ENCODE assay signal across 8 mouse cellular contexts in the genomic region with DNA sequence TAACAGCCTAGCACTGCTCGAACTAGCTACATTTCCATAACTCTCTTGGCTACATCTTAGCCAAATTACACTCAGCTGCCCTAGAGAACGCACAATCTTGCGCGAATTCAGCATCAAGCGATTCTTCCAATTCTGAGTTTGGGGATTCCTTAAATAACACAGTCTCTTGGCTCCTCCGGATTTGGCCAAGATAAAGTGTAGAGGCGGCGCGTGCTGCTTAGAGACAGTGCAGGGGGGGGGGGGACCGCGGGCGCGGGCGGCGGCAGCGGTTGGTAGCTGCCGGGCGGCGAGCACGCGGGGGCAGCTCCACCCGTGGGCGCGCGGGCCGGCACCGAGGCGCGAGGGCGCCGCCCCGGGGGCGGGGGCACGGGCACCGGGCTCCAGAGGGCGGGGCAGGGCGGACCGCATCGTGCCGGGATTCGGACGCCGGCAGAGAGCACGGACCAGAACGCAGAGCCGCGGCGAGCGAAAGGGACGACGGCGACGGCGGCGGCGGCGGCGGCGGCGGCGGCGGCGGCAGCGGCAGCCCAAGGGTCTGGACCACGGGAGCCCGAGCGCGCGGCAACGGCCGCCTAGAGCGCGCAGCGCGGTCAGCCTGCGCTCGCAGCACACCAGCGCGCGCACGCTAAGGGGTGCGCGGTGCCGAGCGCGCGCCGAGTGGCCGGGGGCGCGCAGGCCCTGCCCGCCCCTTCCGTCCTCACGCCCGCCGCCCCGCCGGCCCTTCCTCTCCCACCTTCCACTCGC. TPM values are rescaled to one million over a fixed set of nuclear protein-coding genes. Genes with fewer than 3 reads are reported as not detected.
DNase-seq lines count a peak whose midpoint lies in the region; ATAC-seq and TF ChIP-seq lines count a peak whose summit lies in the region.

A gene (plus strand): TSS at position 456 of the 744 bp plus-strand sequence.

- peak; percentile 78 to 82 for DNase-seq in B cell, adult 2 months
- peak; percentile 85 for DNase-seq in liver, embryonic 11.5 days (ENCODE audit: low spot score)
- peak; percentile 84 for DNase-seq in naive thymus-derived CD4-positive, alpha-beta T cell, adult 2 months (ENCODE audit: low read depth)
- DNase-seq in splenic B cell, adult 2 months (ENCODE audit: low read depth, low spot score) = peak; percentile 81

- H3K27me3 ChIP-seq in heart, embryonic 11.5 days (ENCODE audit: control insufficient read depth, insufficient read depth, low read length) = no peaks in the 10 kb centered on the region
- no peaks in the 10 kb centered on the region for H3K27me3 ChIP-seq in kidney, embryonic 16.5 days (ENCODE audit: insufficient read depth, low read length)
- no peaks in the 10 kb centered on the region for H3K27me3 ChIP-seq in liver, embryonic 11.5 days (replicated peaks; ENCODE audit: control insufficient read depth, insufficient read depth, low read length)
- H3K27me3 ChIP-seq in splenic B cell, adult 2 months (ENCODE audit: control insufficient read depth, insufficient read depth, low read length, poor library complexity, severe bottlenecking) = no peaks in the 10 kb centered on the region

- no peaks in the 10 kb centered on the region for H3K36me3 ChIP-seq in heart, embryonic 11.5 days (ENCODE audit: control insufficient read depth, insufficient read depth, low read length)
- no peaks in the 10 kb centered on the region for H3K36me3 ChIP-seq in kidney, embryonic 16.5 days (ENCODE audit: insufficient read depth, low read length)
- H3K36me3 ChIP-seq in liver, embryonic 11.5 days (ENCODE audit: control insufficient read depth, insufficient read depth, low read length) = no peaks in the 10 kb centered on the region
- no peaks in the 10 kb centered on the region for H3K36me3 ChIP-seq in splenic B cell, adult 2 months (ENCODE audit: control insufficient read depth, insufficient read depth, low read length, poor library complexity, severe bottlenecking)

- H3K9me3 ChIP-seq in heart, embryonic 11.5 days (replicated peaks; ENCODE audit: control insufficient read depth, low read length) = no peaks in the 10 kb centered on the region
- no peaks in the 10 kb centered on the region for H3K9me3 ChIP-seq in kidney, embryonic 16.5 days (ENCODE audit: low read length)
- no peaks in the 10 kb centered on the region for H3K9me3 ChIP-seq in liver, embryonic 11.5 days (ENCODE audit: control insufficient read depth, low read length)

- H3K4me3 ChIP-seq in bone marrow macrophage, adult 2 months (ENCODE audit: insufficient read depth, low read length) = peak within 1 kb of the TSS; percentile 98
- H3K4me3 ChIP-seq in heart, embryonic 11.5 days (ENCODE audit: low read depth, low read length) = peak within 1 kb of the TSS; percentile 97
- H3K4me3 ChIP-seq in kidney, embryonic 16.5 days (ENCODE audit: low read length) = peak within 1 kb of the TSS; percentile 98
- H3K4me3 ChIP-seq in liver, embryonic 11.5 days (ENCODE audit: low read depth, low read length) = peak within 1 kb of the TSS; percentile 95

- TF ChIP-seq CTCF in bone marrow macrophage, adult 2 months (IDR thresholded peaks at IDR 0.05; ENCODE audit: low read depth, low read length) = no peak

- peak within 1 kb of the TSS; percentile 93 for H3K9ac ChIP-seq in heart, embryonic 11.5 days (ENCODE audit: low read depth, low read length)
- H3K9ac ChIP-seq in kidney, embryonic 16.5 days (replicated peaks; ENCODE audit: low read length) = peak within 1 kb of the TSS; percentile 97
- peak within 1 kb of the TSS; percentile 98 for H3K9ac ChIP-seq in liver, embryonic 11.5 days (ENCODE audit: low read depth, low read length)

- 2% methylated on average over 39 of the region's 99 CpGs for WGBS in heart, embryonic 11.5 days (ENCODE audit: insufficient replicate concordance)
- WGBS in kidney, embryonic 16.5 days = under 1% methylated on average over 83 of the region's 99 CpGs
- WGBS in liver, embryonic 11.5 days = under 1% methylated on average over 68 of the region's 99 CpGs

- 0 out of 2 replicates have a peak, but pooled peaks cover 5% of the 10 kb centered on the region for H3K4me1 ChIP-seq in bone marrow macrophage, adult 2 months (ENCODE audit: control insufficient read depth, insufficient read depth, low read length)
- H3K4me1 ChIP-seq in heart, embryonic 11.5 days (ENCODE audit: control insufficient read depth, insufficient read depth, low read length) = 0 out of 2 replicates have a peak, but pooled peaks cover 4% of the 10 kb centered on the region
- H3K4me1 ChIP-seq in kidney, embryonic 16.5 days (ENCODE audit: insufficient read depth, low read length) = peaks cover 13% of the 10 kb centered on the region
- H3K4me1 ChIP-seq in liver, embryonic 11.5 days (replicated peaks; ENCODE audit: control insufficient read depth, insufficient read depth, low read length) = peaks cover 20% of the 10 kb centered on the region

- TF ChIP-seq POLR2A in bone marrow macrophage, adult 2 months (IDR thresholded peaks at IDR 0.05; ENCODE audit: borderline replicate concordance, low read depth, low read length) = no peak

- ATAC-seq in erythroblast, adult 5-6 weeks (replicated peaks; ENCODE audit: low FRiP score, poor library complexity, severe bottlenecking) = peak; percentile 77
- ATAC-seq in heart, embryonic 11.5 days (replicated peaks; ENCODE audit: insufficient number of reproducible peaks, low FRiP score, low TSS enrichment) = peak; percentile 85
- peak; percentile 94 for ATAC-seq in kidney, embryonic 16.5 days (ENCODE audit: low FRiP score, low TSS enrichment)
- peak; percentile 82 for ATAC-seq in liver, embryonic 11.5 days (replicated peaks; ENCODE audit: low FRiP score)

- H3K4me2 ChIP-seq in heart, embryonic 11.5 days = peak within 1 kb of the TSS; percentile 72
- peak within 1 kb of the TSS; percentile 81 for H3K4me2 ChIP-seq in kidney, embryonic 16.5 days (replicated peaks; ENCODE audit: low read depth, low read length)
- peak within 1 kb of the TSS; percentile 76 for H3K4me2 ChIP-seq in liver, embryonic 11.5 days

- peak within 1 kb of the TSS; percentile 63 for H3K27ac ChIP-seq in bone marrow macrophage, adult 2 months (ENCODE audit: insufficient read depth, low read depth, low read length)
- H3K27ac ChIP-seq in heart, embryonic 11.5 days (ENCODE audit: low read depth, low read length) = peak within 1 kb of the TSS; percentile 97
- peak within 1 kb of the TSS; percentile 90 for H3K27ac ChIP-seq in kidney, embryonic 16.5 days (ENCODE audit: low read length)
- peak within 1 kb of the TSS; percentile 98 for H3K27ac ChIP-seq in liver, embryonic 11.5 days (ENCODE audit: low read depth, low read length)

RNA-seq across cellular contexts. Expression of the gene that starts here (rescaled TPM):
- polyA plus RNA-seq in bone marrow macrophage, adult 2 months (2012; ENCODE audit: insufficient read depth, insufficient read length, missing spikeins) = 22.3 and 24.0 TPM in 2 replicates
- total RNA-seq in erythroblast, adult 5-6 weeks (2015; ENCODE audit: low replicate concordance) = 33.2 and 33.4 TPM in 2 replicates
- 20.6 and 37.6 TPM in 2 replicates for total RNA-seq in erythroblast, adult 5-6 weeks (2017; ENCODE audit: low replicate concordance)
- 10.7 and 14.8 TPM in 2 replicates for polyA plus RNA-seq in heart, embryonic 11.5 days (2014; fragmentation: Nextera tagmentation; extraction: Ambion mirVana)
- polyA plus RNA-seq in kidney, embryonic 16.5 days (2015; fragmentation: Nextera tagmentation; extraction: Ambion mirVana) = 6.6 and 6.7 TPM in 2 replicates
- polyA plus RNA-seq in liver, embryonic 11.5 days (2014; fragmentation: Nextera tagmentation; extraction: Ambion mirVana) = 25.9 and 26.1 TPM in 2 replicates

Comparison
In these comparisons a context has a peak if more than half of its experiments do, and no peak if none do; other contexts are left out.
1. Peak in every context shown above with its lines: DNase-seq, ATAC-seq, H3K4me3 ChIP-seq and H3K27ac ChIP-seq.